ENCODE assay signal across 32 mouse cellular contexts in genomic region chr17:47291558-47291957, GRCm38 (mm10).
"Had no signal": no experiment of that assay in that cellular context is flagged by ENCODE, and none has a peak within 500 bp of the region (broad histone marks: within the 10 kb centered on the region; RNA-seq: fewer than 3 reads in every experiment).

No protein-coding gene starts in this region.

- H3K4me3 ChIP-seq: left cerebral cortex, adult 2 months; limb, embryonic 10.5 days; limb, embryonic 12.5 days; limb, embryonic 13.5 days; limb, embryonic 15.5 days; liver, embryonic 12.5 days; liver, embryonic 13.5 days; liver, embryonic 15.5 days; lung, embryonic 15.5 days; megakaryocyte, embryonic 14.5 days; midbrain, embryonic 10.5 days; midbrain, embryonic 12.5 days; midbrain, embryonic 13.5 days; midbrain, embryonic 15.5 days; neural tube, embryonic 12.5 days had no signal

- H3K4me2 ChIP-seq: limb, embryonic 12.5 days; limb, embryonic 13.5 days; limb, embryonic 15.5 days; liver, embryonic 11.5 days; liver, embryonic 12.5 days; liver, embryonic 13.5 days; liver, embryonic 15.5 days; lung, embryonic 14.5 days; lung, embryonic 15.5 days; midbrain, embryonic 11.5 days; midbrain, embryonic 12.5 days; midbrain, embryonic 13.5 days; midbrain, embryonic 15.5 days; neural tube, embryonic 12.5 days had no signal

- ATAC-seq: liver, embryonic 12.5 days; liver, postnatal 0 days; lung, postnatal 0 days; midbrain, embryonic 13.5 days; midbrain, embryonic 15.5 days; midbrain, embryonic 16.5 days had no signal

- H3K36me3 ChIP-seq: liver, embryonic 15.5 days; midbrain, embryonic 15.5 days had no signal

- H3K27me3 ChIP-seq: limb, embryonic 12.5 days; limb, embryonic 13.5 days; limb, embryonic 15.5 days; liver, embryonic 12.5 days; liver, embryonic 13.5 days; liver, embryonic 15.5 days; lung, embryonic 15.5 days; megakaryocyte, embryonic 14.5 days; midbrain, embryonic 12.5 days; midbrain, embryonic 13.5 days; midbrain, embryonic 15.5 days; neural tube, embryonic 12.5 days had no signal

- DNase-seq: left cerebral cortex, postnatal 4 days; liver; liver, embryonic 13.5 days; liver, postnatal 0 days; lung, adult 18-20 months; lung, adult 2 months; lung, embryonic 14.5 days; lung, postnatal 10 days; lung, postnatal 14 days; lung, postnatal 36 days; lung, postnatal 4 days; midbrain, embryonic 14.5 days had no signal

- H3K27ac ChIP-seq: left cerebral cortex, adult 2 months; limb, embryonic 10.5 days; limb, embryonic 12.5 days; limb, embryonic 13.5 days; limb, embryonic 15.5 days; liver, embryonic 12.5 days; liver, embryonic 13.5 days; liver, embryonic 14.5 days; liver, embryonic 15.5 days; lung, embryonic 15.5 days; macrophage; midbrain, embryonic 10.5 days; midbrain, embryonic 12.5 days; midbrain, embryonic 13.5 days; midbrain, embryonic 15.5 days; neural tube, embryonic 12.5 days had no signal
